11 mouse cellular contexts compared by ENCODE assay signal in the genomic region with DNA sequence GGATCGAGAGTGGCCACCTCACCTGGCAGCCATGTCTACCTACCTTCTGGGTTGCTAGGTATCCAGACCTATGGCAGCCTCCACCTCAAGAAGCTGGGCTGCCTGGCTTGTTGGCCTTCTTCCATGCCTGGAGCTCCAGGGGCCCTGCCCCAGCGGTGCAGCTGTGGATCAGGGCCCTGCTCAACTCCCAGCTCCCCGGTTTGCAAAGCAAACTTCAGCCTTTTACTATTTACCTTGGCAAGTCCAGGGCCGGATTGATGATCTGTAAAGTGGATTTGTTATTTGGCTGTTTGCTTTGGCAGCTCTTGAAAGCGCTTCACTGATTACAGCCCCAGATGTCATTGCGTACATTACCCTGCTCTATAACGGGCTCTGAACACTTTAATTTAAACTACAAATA. TPM values are rescaled to one million over a fixed set of nuclear protein-coding genes. Genes with fewer than 3 reads are reported as not detected.
DNase-seq lines count a peak whose midpoint lies in the region; ATAC-seq and TF ChIP-seq lines count a peak whose summit lies in the region.
"Had no signal": no experiment of that assay in that cellular context is flagged by ENCODE, and none has a peak within 500 bp of the region (broad histone marks: within the 10 kb centered on the region; RNA-seq: fewer than 3 reads in every experiment).

No protein-coding gene starts in this region.

- peaks cover 73% of the 10 kb centered on the region for H3K27me3 ChIP-seq in forebrain, embryonic 10.5 days (ENCODE audit: poor library complexity, severe bottlenecking)
- no peaks in the 10 kb centered on the region for H3K27me3 ChIP-seq in forebrain, postnatal 0 days (ENCODE audit: insufficient read depth, low read length)

- no peaks in the 10 kb centered on the region for H3K36me3 ChIP-seq in forebrain, embryonic 10.5 days (replicated peaks)
- H3K36me3 ChIP-seq in forebrain, postnatal 0 days (ENCODE audit: insufficient read depth) = no peaks in the 10 kb centered on the region
- H3K36me3 ChIP-seq: heart, embryonic 13.5 days had no signal

- ATAC-seq in forebrain, postnatal 0 days = no peak
- ATAC-seq in erythroid progenitor cell, adult 5-6 weeks (replicated peaks; ENCODE audit: low FRiP score, poor library complexity, severe bottlenecking) = no peak

- H3K9ac ChIP-seq in forebrain, postnatal 0 days = no peak overlapping the region
- H3K9ac ChIP-seq: heart, embryonic 13.5 days had no signal

- no peak overlapping the region for H3K4me2 ChIP-seq in forebrain, postnatal 0 days (ENCODE audit: low read depth)
- H3K4me2 ChIP-seq: heart, embryonic 13.5 days had no signal

- H3K4me1 ChIP-seq in forebrain, embryonic 10.5 days = peaks cover 45% of the 10 kb centered on the region
- no peaks in the 10 kb centered on the region for H3K4me1 ChIP-seq in forebrain, postnatal 0 days (ENCODE audit: insufficient read depth)
- H3K4me1 ChIP-seq in lung, adult 2 months (ENCODE audit: control insufficient read depth, insufficient read depth, low read length) = peaks cover 16% of the 10 kb centered on the region

- no peak overlapping the region for H3K4me3 ChIP-seq in forebrain, embryonic 10.5 days
- no peak overlapping the region for H3K4me3 ChIP-seq in forebrain, postnatal 0 days (ENCODE audit: low read depth, low read length)
- H3K4me3 ChIP-seq in lung, adult 2 months (replicated peaks; ENCODE audit: extremely low read depth, low read depth, low read length) = no peak overlapping the region
- H3K4me3 ChIP-seq: heart, embryonic 13.5 days; myocyte had no signal

- no peak for TF ChIP-seq CTCF in forebrain, postnatal 0 days (IDR thresholded peaks at IDR 0.05; ENCODE audit: low read depth)
- TF ChIP-seq CTCF in lung, adult 2 months (IDR thresholded peaks at IDR 0.05; ENCODE audit: insufficient read depth, low read length) = no peak

- WGBS in forebrain, embryonic 10.5 days = 76% methylated on average over 7 of the region's 7 CpGs
- WGBS in forebrain, postnatal 0 days = 50% methylated on average over 7 of the region's 7 CpGs
- WGBS in lung, adult 2 months = 42% methylated on average over 7 of the region's 7 CpGs

- 0 out of 2 replicates have a peak overlapping the region, but pooled peaks have one; percentile 30 for H3K27ac ChIP-seq in forebrain, embryonic 10.5 days
- no peak overlapping the region for H3K27ac ChIP-seq in forebrain, postnatal 0 days (ENCODE audit: low read depth, low read length)

- no peaks in the 10 kb centered on the region for H3K9me3 ChIP-seq in forebrain, embryonic 10.5 days
- no peaks in the 10 kb centered on the region for H3K9me3 ChIP-seq in forebrain, postnatal 0 days (ENCODE audit: low read length)
- H3K9me3 ChIP-seq: heart, embryonic 13.5 days had no signal

- TF ChIP-seq POLR2A in lung, adult 2 months (IDR thresholded peaks at IDR 0.05; ENCODE audit: borderline replicate concordance, extremely low read depth, low read depth, low read length) = 0 out of 2 replicates have a peak, but pooled peaks have one; percentile 4

- no peak for DNase-seq in forebrain, embryonic 10.5 days (ENCODE audit: extremely low spot score, low spot score)
- DNase-seq in forebrain, postnatal 0 days = no peak
- peak; percentile 44 for DNase-seq in adrenal gland, adult 8-10 months
- peak; percentile 48 for DNase-seq in kidney, adult 9 months
- DNase-seq in lung, adult 2 months = peak; percentile 66
- no peak for DNase-seq in layer of hippocampus, adult 9-10 months (ENCODE audit: low spot score)
- no peak for DNase-seq in B cell, adult 2 months
- DNase-seq: embryo, embryonic 11 days had no signal

RNA-seq across cellular contexts. Expression of a gene that starts 56.9 kb away (rescaled TPM):
- polyA plus RNA-seq in forebrain, embryonic 10.5 days (2016; fragmentation: Nextera tagmentation; extraction: Ambion mirVana) = 2.5 and 3.2 TPM in 2 replicates
- 1.9 and 5.1 TPM in 2 replicates for total RNA-seq in forebrain, postnatal 0 days (2014; rRNA removed)
- 0.42 and 0.44 TPM in 2 replicates for polyA plus RNA-seq in forebrain, postnatal 0 days (2015; fragmentation: Nextera tagmentation; extraction: Ambion mirVana)
- 10 to 100 TPM; 23.4 to 30.5 (median 24.9) TPM for total RNA-seq in adrenal gland, adult 8-10 months (2022)
- polyA plus RNA-seq in lung, adult 2 months (2012; rRNA removed) = 257 and 302 TPM in 2 replicates
- total RNA-seq in erythroid progenitor cell, adult 5-6 weeks (2015; ENCODE audit: low replicate concordance) = 1.1 TPM in 1 of 2 replicates, not detected in the other
- 1.4 TPM in 1 of 2 replicates, not detected in the other for total RNA-seq in erythroid progenitor cell, adult 5-6 weeks (2017; ENCODE audit: low replicate concordance)

Comparison
In these comparisons a context has a peak if more than half of its experiments do, and no peak if none do; other contexts are left out.
1. DNase-seq: peak in adrenal gland, adult 8-10 months (single experiment), kidney, adult 9 months (single experiment) and lung, adult 2 months (single experiment); none in forebrain, embryonic 10.5 days (single experiment), forebrain, postnatal 0 days (single experiment), layer of hippocampus, adult 9-10 months (single experiment) and B cell, adult 2 months (0 of 2).